Mouse (Mus musculus): ENCODE results near the gene Gfra4.
A peak's percentile ranks its signal among the peaks of the same experiment; 100 is the strongest.
"Not testable (repeated sequence)": the region's sequence is repeated elsewhere in the genome, so short reads cannot be mapped to it uniquely, and the experiment has no call there.

Gene Gfra4

DNA sequence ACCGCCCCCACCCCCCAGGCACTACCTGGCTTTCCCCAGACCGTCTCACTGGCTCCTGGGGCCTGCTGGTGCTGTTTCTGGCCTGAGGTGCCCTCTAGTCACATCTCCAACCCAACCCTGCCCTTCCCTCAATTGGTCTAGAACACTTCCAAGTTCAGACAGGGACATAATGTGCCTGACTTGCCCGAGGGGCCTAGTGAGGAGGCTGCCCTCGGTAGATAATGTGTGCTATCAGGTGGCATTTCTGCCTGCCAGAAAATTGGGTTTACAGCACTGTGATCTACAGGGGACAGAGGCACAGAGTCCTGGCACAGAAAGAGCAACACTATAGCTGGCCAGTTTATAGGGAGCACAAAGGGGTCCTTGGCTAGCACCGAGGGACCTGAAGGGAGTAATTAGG is 9.2 kb upstream of the Gfra4 start:
- DNase-seq (ENCODE audit: low spot score in 2 of 2), result no peak

DNA sequence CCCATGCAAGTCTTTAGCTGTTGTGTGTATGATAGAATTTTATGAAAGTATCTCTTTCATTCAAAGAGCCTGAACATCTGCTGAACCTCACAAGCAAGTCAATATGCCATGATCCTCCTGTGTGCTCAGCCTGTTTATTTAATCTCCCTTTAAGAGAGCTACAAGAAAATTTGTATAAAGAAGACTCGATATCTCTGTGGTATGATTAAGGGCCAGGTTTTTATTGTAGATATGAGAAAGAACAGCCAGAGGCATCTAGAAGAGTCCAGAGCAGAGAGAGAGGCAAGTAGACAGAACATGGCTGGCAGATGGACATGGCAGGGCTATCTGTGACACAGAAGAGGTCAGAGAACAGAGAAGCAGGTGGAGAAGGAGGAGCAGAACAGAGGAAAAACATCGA is 3.1 kb upstream of the Gfra4 start:
- DNase-seq (ENCODE audit: low spot score in 2 of 2), result no peak

DNA sequence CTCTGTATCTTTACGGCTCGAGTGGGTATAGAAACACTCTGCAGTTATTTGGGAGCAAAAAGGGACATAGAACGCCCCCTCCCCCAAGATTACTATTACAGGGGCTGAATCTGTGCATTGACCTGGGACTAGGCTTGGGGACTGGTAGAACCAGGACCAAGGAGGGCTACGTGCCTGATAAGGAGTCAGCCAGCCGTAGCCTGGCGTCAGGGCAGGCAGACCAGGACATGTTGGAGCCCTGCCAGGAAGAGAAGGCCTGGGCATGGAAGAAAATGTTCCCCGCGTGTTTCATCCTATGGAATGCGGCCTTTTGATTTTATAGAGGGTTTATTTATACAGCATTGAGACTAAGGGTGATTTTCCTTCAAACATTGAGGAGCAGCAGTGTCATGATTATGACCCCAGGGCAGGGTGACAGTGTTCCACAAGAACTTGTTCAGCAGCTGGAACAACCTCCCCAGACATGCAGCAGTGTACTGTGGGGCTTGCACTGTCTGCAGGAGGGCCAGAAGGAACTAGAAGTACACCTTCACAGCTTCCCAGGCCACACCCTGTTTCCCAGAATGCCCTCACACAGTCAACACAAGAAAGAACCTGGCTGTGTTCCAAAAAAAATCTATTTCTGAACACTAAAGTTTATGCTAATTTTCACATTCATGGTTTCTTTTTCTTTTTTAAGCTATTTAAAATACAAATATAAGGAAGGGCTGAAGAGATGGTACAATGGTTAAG is 2.3 kb upstream of the Gfra4 start:
- DNase-seq (ENCODE audit: low spot score in 2 of 2), result no peak

DNA sequence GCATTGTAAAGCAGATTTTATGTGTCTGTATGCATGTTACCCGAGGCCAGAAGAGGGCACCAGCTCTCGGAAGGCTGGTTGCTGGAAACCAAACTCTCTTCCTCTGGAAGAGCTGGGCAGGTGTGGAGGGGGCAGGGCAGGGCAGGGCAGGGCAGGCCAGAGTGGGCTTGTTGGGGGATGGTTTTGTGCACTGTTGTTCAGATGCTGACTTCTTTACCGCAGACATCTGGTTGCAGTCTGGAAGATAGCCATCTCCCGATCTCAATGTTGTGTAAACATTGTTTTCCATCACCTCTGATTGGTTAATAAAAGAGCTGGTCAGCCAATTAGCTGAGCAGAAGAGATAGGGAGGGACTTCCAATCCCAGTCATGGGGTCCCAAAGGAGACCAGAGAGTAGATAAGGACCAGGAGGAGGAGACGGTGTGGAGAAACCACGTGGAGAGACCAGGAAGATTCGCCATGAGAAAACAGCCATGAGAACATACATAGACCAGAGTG is 1.5 kb upstream of the Gfra4 start:
- DNase-seq (ENCODE audit: low spot score in 2 of 2), result no peak

DNA sequence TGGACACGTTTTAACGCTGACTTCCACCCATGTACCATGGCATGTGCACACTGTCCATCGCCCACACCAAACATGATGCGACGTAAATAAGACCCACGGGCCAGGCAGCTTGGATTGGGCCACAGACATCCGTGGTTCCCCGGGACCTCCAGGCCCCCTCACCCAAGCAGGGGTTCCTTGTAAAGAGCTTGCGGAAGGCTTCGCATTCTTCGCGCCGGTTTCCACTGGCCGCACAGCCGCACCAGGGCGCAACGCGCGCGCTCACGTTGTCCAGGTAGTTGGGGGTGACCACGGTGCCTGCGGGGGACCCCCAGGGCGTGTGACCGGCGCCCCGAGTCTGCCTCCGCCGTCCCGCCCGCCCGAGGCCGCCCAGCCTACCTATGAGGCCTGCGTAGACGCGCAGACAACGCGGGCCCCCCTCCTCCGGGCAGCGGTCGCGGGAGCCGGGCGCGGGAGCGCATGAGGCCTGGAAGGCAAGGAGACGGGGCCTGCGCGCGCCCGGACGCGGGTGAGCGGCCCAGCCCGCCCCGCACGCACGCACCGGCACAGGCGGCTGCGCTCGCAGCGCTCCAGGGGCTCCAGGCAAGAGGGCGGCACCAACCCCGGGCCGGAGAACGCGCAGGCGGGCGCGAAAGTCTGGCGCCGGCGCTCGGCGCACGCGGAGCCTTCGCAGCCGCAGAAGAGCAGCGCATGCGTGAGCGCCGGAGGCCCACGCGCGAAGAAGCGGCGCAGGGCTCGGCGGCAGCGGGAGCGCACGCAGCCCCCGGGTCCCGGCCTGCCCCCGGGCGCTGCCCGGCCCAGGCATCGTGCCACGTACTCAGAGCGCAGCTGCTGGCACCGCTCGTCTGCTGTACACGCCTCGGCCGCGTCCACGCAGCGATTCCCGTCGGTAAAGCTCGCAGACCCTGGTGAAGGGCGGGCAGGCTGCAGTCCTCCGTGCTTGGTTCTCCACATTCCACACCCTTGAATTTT is 1.7 kb downstream of the Gfra4 start:
- peak; percentile 77 to 84 for DNase-seq (ENCODE audit: low spot score in 2 of 2)

DNA sequence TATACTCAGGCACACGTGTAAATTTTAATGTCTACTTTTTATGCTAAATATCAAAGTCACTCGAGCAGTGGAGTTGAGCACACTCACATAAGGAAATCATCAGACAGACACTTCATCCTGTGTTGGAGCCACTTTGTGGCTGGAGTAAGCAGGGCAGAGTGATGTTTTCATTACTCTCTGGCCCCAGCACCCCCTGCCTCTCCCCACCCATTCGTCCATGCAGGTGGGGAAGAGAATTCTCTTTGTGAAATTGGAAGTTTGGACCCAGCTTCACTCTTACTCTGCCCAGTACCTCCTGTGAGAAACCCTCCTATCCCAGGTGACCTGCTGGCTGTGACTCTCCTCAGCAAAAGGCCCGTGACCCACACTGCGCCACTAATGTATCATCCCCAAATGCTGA is 4.2 kb downstream of the Gfra4 start:
- no peak for DNase-seq (ENCODE audit: low spot score in 2 of 2)

DNA sequence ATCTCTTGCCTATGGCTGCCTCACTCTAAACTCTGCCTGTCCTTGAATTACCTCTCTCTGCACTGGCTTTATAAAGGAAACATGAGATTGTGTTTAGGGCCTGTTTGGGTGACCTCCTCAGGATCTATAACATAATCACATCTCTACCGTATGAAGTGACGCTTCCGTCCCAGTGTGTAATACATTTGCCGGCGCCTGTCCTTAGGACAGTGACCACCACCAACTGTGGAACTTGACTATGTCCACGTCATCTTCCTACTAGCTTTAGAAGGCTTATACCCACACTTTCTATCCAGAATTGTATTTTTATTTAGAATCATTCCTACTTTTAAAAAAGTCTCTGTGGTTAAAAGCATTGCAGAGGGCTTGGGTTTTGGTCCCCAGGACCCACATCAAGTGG is 4.7 kb downstream of the Gfra4 start:
- no peak for DNase-seq (ENCODE audit: low spot score in 2 of 2)

DNA sequence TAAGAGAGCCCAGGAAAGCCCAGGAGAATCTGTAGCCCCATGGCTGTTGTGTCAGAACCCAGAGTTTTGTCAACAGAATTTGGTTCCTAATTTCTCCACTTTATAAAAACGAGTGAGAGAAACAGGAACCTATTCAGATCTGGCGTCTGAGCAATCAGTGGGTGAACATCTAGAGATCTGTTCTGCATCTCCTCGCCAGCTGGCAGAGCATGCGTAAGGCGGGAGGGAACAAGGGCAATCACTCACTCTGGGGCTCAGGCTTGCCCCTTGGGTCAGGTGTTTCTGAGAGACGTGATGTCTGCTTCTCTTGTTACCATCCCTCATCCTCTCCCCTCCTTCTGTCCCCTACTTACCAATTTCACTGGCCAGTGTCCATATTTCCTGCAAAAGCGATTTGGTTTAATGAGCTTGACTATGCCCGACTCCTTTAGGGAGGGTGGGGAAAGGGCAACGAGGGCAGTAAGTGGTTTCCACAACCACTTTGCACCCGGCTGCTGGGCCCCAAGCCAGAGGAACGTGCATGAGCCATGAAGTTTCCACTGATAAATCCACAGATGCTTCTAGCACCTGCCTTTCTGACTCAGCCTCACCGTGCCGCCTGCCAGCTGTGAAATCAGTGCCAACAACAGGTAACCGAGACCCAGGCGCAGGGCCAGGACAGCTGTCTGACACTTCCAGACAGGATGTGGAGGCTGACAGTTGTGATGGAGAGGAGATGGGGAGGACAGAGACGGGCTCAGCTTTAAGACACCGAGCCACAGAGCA is 5.5 kb downstream of the Gfra4 start:
- DNase-seq (ENCODE audit: low spot score in 2 of 2), result peak in 1 of 2 experiments; percentile 46

DNA sequence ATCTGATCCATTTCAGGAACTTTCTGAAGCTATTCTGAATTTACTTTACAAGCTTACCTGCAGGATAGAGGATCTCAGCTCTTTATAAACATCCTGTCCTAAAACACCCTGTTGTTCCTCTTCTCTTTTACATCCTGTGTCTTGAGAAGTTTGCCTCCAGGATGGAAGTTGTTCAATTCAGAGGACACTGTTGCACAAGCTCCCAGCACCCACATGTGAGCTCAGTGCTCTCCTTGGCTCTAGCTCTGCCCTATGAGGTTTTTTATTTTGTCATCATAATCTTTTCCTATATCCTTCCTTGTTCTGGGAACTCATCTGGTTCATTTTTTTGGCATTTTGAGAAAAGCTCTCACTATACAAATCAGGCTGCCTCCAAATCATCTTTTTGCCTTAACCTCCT is 6.1 kb downstream of the Gfra4 start:
- no peak for DNase-seq (ENCODE audit: low spot score in 2 of 2)

DNA sequence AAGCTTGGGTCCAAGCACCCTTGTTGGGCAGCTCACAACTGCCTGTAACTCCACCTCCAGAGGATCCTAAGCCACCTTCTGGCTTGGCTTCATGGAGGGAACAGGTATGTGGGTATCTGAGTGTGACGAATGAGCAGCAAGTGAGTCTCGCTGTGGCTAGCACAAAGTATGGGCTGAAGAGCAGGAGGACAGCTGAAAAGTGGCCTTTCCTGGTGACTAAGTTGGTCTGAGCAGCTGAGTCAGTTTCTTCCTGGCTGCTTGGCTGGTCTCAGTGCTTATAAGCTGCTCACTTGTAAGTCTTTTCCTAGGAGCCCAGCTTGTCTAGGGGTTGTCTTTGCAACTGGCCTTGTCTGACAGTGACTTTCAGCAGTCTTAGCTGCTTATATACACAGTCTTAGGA is 6.5 kb downstream of the Gfra4 start:
- no peak for DNase-seq (ENCODE audit: low spot score in 2 of 2)

DNA sequence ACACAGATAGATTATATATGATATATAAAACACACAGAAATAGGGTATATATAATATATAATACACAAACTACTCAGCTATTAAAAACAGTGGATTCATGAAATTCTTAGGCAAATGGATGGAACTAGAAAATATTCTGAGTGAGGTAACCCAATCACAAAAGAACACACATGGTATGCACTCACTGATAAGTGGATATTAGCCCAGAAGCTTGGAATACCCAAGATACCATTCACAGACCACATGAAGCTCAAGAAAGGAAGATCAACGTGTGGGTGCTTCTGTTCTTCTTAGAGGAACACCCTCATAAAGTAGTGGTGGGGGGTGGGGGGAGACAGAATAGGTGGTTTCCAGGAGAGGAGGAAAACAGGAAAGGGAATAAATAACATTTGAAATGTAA is 11.5 kb downstream of the Gfra4 start:
- DNase-seq (ENCODE audit: low spot score in 2 of 2), result not testable (repeated sequence)

DNA sequence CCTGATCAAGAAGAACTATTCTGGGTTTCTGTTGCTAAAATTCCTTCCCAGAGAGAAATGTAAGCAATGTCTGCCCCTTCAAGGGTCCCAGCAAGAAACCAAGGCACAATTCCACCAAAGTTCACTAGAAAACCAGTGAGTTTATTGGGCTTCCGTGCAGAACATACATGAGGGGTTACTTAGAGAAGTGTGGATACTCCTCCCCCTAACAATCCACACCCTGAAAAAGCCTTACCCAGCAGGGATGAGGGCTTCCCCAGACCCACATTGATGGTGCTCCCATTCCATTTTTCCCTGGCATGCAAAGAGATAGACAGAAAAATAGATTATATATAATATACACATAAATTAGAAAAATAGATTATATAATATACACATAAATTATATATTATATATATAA is 11.9 kb downstream of the Gfra4 start:
- no peak for DNase-seq (ENCODE audit: low spot score in 2 of 2)

DNA sequence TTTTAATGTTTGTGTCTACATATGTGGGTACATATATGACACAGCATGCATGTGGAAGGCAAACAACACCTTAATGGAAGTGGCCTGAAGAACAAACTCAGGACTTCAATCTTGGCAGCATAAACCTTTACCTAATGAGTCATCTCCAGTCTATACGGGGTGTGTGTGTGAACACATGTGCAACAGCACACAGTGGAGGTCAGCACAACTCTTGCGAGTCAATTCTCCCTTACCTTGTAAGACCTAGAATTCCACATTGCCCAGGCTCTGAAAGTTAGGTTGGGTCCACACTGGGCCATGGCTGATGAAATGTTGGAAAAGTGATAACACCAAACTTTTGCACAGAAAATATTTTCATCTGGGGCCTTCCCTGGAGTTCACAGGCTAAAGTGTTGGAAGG is 12.3 kb downstream of the Gfra4 start:
- no peak for DNase-seq (ENCODE audit: low spot score in 2 of 2)

DNA sequence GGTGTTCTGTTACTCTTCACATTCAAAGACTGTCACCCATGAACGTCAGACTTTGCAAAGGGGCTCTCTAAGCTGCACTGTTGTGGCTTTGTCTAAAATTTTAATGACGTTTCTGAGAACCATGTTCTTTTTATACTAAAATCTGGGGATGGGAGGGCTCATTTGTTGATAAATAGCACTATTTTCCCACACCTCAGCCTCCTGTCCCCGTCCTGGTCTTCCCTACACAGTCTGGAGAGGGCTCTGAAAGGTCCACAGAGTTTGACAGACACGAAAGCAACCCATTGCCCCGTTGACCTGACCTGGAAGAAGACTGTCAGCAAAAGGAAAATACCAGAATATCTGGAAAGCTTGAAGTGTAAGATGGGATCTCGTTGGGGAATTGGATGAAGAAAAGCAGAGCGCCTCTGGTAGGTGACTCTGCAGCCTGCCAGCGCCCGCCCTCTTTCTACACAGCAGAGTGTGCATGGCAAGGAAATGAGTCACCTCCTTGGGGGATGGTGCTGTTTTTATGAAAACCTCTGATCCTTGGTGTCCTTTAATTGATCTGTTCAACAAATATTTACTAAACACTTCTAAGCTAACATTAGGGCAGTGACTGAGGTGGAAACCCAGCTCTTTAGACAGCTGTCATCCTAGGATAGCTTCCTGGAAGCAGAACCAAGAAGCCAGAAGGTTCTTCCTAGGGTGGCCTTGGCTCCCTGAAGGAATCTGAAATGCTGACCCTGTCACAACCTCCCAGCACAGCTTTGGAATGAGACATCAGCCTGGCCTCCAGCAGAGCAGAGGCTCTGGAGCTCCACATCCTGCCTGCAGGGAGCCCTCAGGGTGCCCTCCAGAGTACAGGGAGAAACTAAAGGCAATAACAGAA is 13.6 kb downstream of the Gfra4 start:
- no peak for DNase-seq (ENCODE audit: low spot score in 2 of 2)

DNA sequence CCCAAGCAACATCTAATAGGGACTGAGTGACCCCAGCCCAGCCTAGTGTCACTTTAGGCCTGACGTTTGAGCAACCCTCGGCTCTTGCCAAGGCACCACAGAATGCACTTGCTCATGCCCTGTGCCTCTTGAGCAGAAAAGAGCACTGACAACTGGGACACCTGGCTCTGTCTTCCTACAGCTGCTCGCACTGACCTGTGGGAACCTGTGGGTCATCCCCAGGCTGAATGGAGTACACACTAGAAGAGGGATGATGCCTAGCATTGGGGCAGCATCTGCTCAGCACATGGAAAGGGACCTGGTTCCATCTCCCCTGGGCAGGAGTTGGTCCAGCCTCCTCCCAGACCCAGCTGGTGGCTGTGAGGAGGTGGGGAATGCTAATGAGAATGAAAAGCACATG is 15.9 kb downstream of the Gfra4 start:
- no peak for DNase-seq (ENCODE audit: low spot score in 2 of 2)

DNA sequence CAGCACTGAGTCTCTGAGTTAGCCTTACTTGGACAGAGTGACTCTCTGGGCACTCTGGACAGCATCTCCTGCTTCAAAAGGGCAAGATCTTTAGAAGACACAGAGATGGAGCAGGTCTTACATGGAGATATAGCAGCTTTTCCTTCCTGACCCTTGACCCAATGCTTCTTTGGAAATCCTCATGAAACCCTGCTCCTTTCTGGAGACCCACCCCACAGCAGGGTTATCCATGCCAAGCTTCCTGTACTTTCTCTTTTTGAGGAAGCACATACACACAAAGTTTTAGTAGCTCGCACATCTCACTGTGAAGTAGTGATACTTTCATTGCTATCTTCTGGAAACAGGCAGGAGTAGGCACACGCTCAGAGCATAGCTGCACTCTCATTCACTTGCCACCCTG is 17.7 kb downstream of the Gfra4 start:
- DNase-seq (ENCODE audit: low spot score in 2 of 2), result no peak

DNA sequence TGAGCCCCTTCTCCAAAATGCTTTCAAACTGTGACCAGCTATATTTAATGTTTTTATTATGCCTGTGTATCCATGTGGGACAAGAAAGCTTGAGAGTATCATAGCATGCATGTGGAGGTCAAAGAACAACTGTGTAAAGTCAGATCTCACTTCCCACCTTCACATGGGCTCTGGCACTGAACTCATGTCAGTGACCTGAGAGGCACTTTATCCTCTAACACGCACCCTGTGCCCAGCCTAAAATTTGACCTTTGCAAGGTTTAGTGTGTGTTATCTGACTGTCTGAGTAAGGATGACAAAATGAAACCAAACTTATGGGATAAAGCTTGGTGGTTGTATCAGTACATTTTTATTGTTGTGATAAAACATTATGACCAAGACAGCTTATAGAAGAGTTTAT is 32.3 kb downstream of the Gfra4 start:
- no peak for DNase-seq (ENCODE audit: low spot score in 2 of 2)

DNA sequence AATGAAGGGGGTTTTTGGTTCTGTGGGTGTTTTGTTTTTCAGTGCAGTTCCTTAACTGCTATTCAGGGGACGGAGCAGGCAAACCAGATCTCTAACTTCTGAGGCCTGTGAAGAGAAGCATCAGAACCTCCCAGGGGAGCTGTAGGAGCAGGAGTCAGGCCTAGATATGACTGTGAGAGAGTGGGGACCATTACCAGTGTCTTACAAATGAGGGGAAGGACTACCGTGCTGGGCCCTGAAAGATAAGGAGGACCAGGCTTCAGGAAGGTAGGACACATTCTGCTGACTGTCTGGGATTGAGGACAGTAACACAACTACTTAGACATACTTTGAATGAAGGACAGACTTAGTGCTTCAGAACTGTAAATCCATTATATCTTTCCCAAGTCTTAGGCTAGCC is 33.8 kb downstream of the Gfra4 start:
- no peak for DNase-seq (ENCODE audit: low spot score in 2 of 2)

DNA sequence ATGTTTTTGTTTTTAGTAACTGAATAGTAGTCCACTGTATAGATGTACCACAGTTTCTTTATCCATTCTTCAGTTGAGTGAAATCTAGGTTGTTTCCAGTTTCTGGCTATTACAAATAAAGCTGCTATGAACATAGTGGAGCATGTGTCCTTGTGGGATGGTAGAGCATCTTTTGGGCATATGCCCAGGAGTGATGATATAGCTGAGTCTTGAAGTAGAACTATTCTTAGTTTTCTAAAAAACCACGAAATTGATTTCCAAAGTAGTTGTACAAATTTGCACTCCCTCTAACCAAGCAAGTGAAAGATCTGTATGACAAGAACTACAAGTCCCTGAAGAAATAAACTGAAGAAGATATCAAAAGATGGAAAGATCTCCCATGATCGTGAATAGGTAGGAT is 50.1 kb downstream of the Gfra4 start:
- DNase-seq (ENCODE audit: low spot score in 2 of 2), result peak in 1 of 2 experiments; percentile 48
